Mouse (Mus musculus) hindbrain, embryonic 14.5 days (tissue): ENCODE results near the gene Ppa2. TPM values are rescaled to one million over a fixed set of nuclear protein-coding genes. Genes with fewer than 3 reads are reported as not detected.

Source experiments
- ATAC-seq: fragments of 200-750 bp; cut with Nextera tagmentation; 2 replicates; pipeline ENCODE4 v1.8.0; 2017; ENCODE audit warnings: moderate number of reproducible peaks, mild to moderate bottlenecking, moderate TSS enrichment, moderate library complexity; ENCODE audit not compliant: low FRiP score
- DNase-seq: peaks from one replicate; pipeline ENCODE4 v3.0.0-alpha.2; 2015; ENCODE audit warnings: low spot score
- H3K27ac ChIP-seq: fragments of 300-500 bp; sonication (generic); 2 replicates; pipeline ENCODE4 v1.5.1; 2014; ENCODE audit warnings: mild to moderate bottlenecking, moderate library complexity
- H3K27me3 ChIP-seq: fragments of 300-500 bp; sonication (generic); 2 replicates; pipeline ENCODE4 v1.6.1; 2014; ENCODE audit warnings: mild to moderate bottlenecking, low read length, mixed read lengths; ENCODE audit not compliant: control insufficient read depth, insufficient read depth
- H3K36me3 ChIP-seq: fragments of 300-500 bp; sonication (generic); replicated peaks from 2 replicates; pipeline ENCODE4 v1.6.1; 2014; ENCODE audit not compliant: control insufficient read depth, insufficient read depth
- H3K4me1 ChIP-seq: fragments of 300-500 bp; sonication (generic); replicated peaks from 2 replicates; pipeline ENCODE4 v1.6.1; 2014; ENCODE audit warnings: antibody characterized with exemption, low read length, mixed read lengths; ENCODE audit not compliant: control insufficient read depth, insufficient read depth
- H3K4me2 ChIP-seq: fragments of 300-500 bp; sonication (generic); replicated peaks from 2 replicates; pipeline ENCODE4 v1.6.1; 2014; ENCODE audit warnings: mild to moderate bottlenecking, moderate library complexity
- H3K4me3 ChIP-seq: fragments of 300-500 bp; sonication (generic); replicated peaks from 2 replicates; pipeline ENCODE4 v1.5.1; 2014; ENCODE audit warnings: mild to moderate bottlenecking, low read length
- H3K9ac ChIP-seq: fragments of 300-500 bp; sonication (generic); 2 replicates; pipeline ENCODE4 v1.6.1; 2014
- H3K9me3 ChIP-seq: fragments of 300-500 bp; sonication (generic); 2 replicates; pipeline ENCODE4 v1.6.1; 2016; ENCODE audit warnings: low read length; ENCODE audit not compliant: control insufficient read depth
- WGBS: fragments of 180-500 bp; shearing (Covaris S2); extraction: QIAGEN DNeasy Blood & Tissue Kit; methylation state at CpG from one replicate; pipeline ENCODE4 v1.1.7; 2014; 5-methylcytosine and 5-hydroxymethylcytosine counted together
- polyA plus RNA-seq: library from polyadenylated mRNA; unstranded; fragments of >200 nt; fragmentation: Nextera tagmentation; extraction: Ambion mirVana; gene quantifications from 2 replicates; pipeline ENCODE4 v1.2.1, GENCODE M21; 2014

The Ppa2 gene
- polyA plus RNA-seq, 1 experiment from 2014 or later, result 80.1 TPM

DNA sequence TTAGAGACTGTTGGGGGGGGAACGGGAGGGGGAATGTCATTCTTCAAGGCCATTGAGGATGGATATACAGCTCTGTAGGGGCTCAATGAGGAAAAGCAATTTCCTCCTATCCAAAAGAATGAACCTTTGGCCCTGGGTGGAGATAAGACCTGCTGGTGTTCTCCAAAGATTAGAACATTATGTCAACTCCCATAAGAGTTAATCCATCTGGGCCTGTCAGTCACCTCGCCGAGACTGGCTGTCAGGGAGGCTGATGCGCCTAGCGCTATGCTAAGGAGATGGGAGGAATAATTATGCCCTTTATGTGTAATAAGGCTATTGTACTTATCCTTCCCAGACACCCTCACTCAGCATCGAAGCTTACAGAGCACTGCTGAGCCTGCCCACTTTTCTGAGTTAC lies 2.9 kb downstream of the Ppa2 start:
- 55% methylated on average over 6 of the region's 6 CpGs for WGBS
- Histone ChIP-seq H3K9ac (no peak overlapping the region), H3K4me3 (no peak overlapping the region), H3K9me3 (no peaks in the 10 kb centered on the region), H3K4me1 (peaks cover 7% of the 10 kb centered on the region), H3K27ac (no peak overlapping the region), H3K36me3 (no peaks in the 10 kb centered on the region), H3K4me2 (no peak overlapping the region), H3K27me3 (no peaks in the 10 kb centered on the region)
- no peak for DNase-seq
- no peak for ATAC-seq

- WGBS, result 98% methylated on average over 3 of the region's 3 CpGs
- H3K27ac ChIP-seq, result no peak overlapping the region
- peaks cover 7% of the 10 kb centered on the region for H3K4me1 ChIP-seq
- H3K27me3 ChIP-seq, result no peaks in the 10 kb centered on the region
- no peak overlapping the region for H3K4me2 ChIP-seq
- DNase-seq, result no peak
- ATAC-seq, result no peak
- H3K36me3 ChIP-seq, result no peaks in the 10 kb centered on the region
- H3K9me3 ChIP-seq, result no peaks in the 10 kb centered on the region
- H3K4me3 ChIP-seq, result no peak overlapping the region
- H3K9ac ChIP-seq, result no peak overlapping the region
These were observed 3.7 kb downstream of the Ppa2 start for GRCm38 (mm10) chr3:133313491-133314199.

DNA sequence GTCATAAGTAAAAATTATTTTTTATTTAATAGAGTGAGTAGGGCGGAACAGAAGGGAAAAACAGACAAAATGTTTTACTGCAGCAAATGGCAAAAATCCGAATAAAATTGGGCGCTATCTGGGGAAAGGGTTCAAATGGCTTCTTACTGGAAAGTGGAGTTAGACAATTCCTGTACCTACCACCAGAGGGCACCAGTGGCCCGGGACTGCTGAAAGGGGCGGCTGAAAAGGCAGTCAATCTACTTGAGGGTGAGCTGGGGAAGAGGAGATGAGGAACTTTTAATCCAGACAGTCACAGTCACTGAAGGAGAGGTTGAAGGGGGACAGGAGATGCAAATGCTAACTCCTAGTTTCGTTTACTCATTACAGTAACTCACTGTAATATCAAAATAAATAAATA lies 4.6 kb downstream of the Ppa2 start:
- peaks cover 7% of the 10 kb centered on the region for H3K4me1 ChIP-seq
- no peak overlapping the region for H3K4me2 ChIP-seq
- ATAC-seq (no peak), DNase-seq (peak; percentile 81)
- no peak overlapping the region for H3K9ac ChIP-seq
- H3K27ac ChIP-seq, result no peak overlapping the region
- WGBS, result 38% methylated on average over 6 of the region's 6 CpGs
- H3K9me3 ChIP-seq, result no peaks in the 10 kb centered on the region
- no peaks in the 10 kb centered on the region for H3K36me3 ChIP-seq
- H3K4me3 ChIP-seq, result no peak overlapping the region
- no peaks in the 10 kb centered on the region for H3K27me3 ChIP-seq

GRCm38 (mm10) chr3:133315011-133315410 lies 5.1 kb downstream of the Ppa2 start:
- Histone ChIP-seq H3K4me3 (no peak overlapping the region), H3K4me2 (no peak overlapping the region), H3K27me3 (no peaks in the 10 kb centered on the region), H3K36me3 (no peaks in the 10 kb centered on the region), H3K9me3 (no peaks in the 10 kb centered on the region), H3K9ac (no peak overlapping the region), H3K4me1 (peaks cover 7% of the 10 kb centered on the region), H3K27ac (no peak overlapping the region)
- WGBS, result 96% methylated on average over 14 of the region's 14 CpGs
- no peak for ATAC-seq
- no peak for DNase-seq

DNA sequence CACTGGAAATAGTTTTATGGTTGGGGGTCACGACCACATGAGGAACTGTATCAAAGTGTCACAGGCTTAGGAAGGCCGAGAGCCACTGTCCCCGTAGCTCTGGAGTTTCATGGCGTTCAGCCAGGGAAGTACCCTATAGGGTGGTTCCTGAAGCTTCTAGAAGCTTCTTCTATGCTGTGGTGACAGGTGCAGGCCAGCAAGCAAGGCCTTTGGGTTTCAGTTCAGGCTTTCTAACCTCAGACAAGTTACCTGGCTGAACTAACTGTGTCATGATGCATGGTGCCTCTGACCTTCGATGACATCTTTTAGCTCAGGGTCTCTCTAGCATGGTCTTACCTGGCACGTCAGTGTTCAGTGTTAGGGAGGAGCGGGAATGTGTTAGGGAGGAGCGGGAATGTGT lies 5.7 kb downstream of the Ppa2 start:
- Histone ChIP-seq H3K36me3 (no peaks in the 10 kb centered on the region), H3K27ac (no peak overlapping the region), H3K4me3 (no peak overlapping the region), H3K4me1 (peaks cover 7% of the 10 kb centered on the region), H3K4me2 (no peak overlapping the region), H3K9ac (no peak overlapping the region), H3K9me3 (no peaks in the 10 kb centered on the region), H3K27me3 (no peaks in the 10 kb centered on the region)
- WGBS, result 96% methylated on average over 8 of the region's 8 CpGs
- ATAC-seq, result no peak
- no peak for DNase-seq

DNA sequence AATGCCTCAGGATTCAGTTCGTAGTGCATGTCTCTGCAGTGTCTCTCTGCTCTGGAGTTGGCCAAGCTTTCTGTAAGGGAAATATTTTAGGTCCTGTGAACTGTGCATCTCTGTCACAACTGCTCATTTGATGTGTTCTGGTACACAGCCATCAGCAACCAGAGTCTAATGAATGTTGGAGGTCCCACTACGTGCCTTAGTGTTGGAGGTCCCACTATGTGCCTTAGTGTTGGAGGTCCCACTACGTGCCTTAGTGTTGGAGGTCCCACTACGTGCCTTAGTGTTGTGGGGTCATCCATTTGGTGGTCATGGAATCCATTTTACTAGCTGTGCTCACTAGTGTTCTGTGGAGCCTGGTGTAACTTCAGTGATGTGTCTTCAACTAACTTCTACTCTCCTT lies 7.9 kb downstream of the Ppa2 start:
- Histone ChIP-seq H3K27ac (no peak overlapping the region), H3K4me3 (no peak overlapping the region), H3K4me1 (no peaks in the 10 kb centered on the region), H3K36me3 (no peaks in the 10 kb centered on the region), H3K27me3 (no peaks in the 10 kb centered on the region), H3K9me3 (no peaks in the 10 kb centered on the region), H3K4me2 (no peak overlapping the region), H3K9ac (no peak overlapping the region)
- no peak for ATAC-seq
- DNase-seq, result no peak
- WGBS, result 98% methylated on average over 4 of the region's 4 CpGs

- ATAC-seq (no peak), DNase-seq (no peak)
- H3K27ac ChIP-seq, result no peak overlapping the region
- H3K36me3 ChIP-seq, result no peaks in the 10 kb centered on the region
- no peak overlapping the region for H3K4me2 ChIP-seq
- no peak overlapping the region for H3K9ac ChIP-seq
- no peaks in the 10 kb centered on the region for H3K4me1 ChIP-seq
- no peak overlapping the region for H3K4me3 ChIP-seq
- H3K27me3 ChIP-seq, result no peaks in the 10 kb centered on the region
- 89% methylated on average over 15 of the region's 15 CpGs for WGBS
- H3K9me3 ChIP-seq, result no peaks in the 10 kb centered on the region
These were observed 8.7 kb downstream of the Ppa2 start for GRCm38 (mm10) chr3:133318596-133318995.

GRCm38 (mm10) chr3:133319795-133320194 lies 9.9 kb downstream of the Ppa2 start:
- H3K9me3 ChIP-seq, result no peaks in the 10 kb centered on the region
- 85% methylated on average over 7 of the region's 7 CpGs for WGBS
- H3K36me3 ChIP-seq, result no peaks in the 10 kb centered on the region; the same call in 1 of the 2 replicates
- no peak overlapping the region for H3K9ac ChIP-seq
- no peak overlapping the region for H3K4me3 ChIP-seq
- no peak overlapping the region for H3K27ac ChIP-seq
- DNase-seq, result no peak
- H3K4me1 ChIP-seq, result no peaks in the 10 kb centered on the region
- no peak for ATAC-seq
- H3K4me2 ChIP-seq, result no peak overlapping the region
- no peaks in the 10 kb centered on the region for H3K27me3 ChIP-seq

- no peak overlapping the region for H3K9ac ChIP-seq
- no peaks in the 10 kb centered on the region for H3K9me3 ChIP-seq
These were observed 10.4 kb downstream of the Ppa2 start for GRCm38 (mm10) chr3:133320313-133320712.

GRCm38 (mm10) chr3:133321928-133322327 lies 12.0 kb downstream of the Ppa2 start:
- Histone ChIP-seq H3K27me3 (no peaks in the 10 kb centered on the region), H3K4me1 (no peaks in the 10 kb centered on the region), H3K9me3 (no peaks in the 10 kb centered on the region), H3K9ac (no peak overlapping the region), H3K4me2 (no peak overlapping the region), H3K4me3 (no peak overlapping the region), H3K36me3 (no peaks in the 10 kb centered on the region; the same call in 1 of the 2 replicates), H3K27ac (no peak overlapping the region)
- ATAC-seq (peak; percentile 43; the same call in 1 of the 2 replicates), DNase-seq (no peak)
- 76% methylated on average over 10 of the region's 10 CpGs for WGBS

More at GRCm38 (mm10) chr3:133320313-133320712, 10.4 kb downstream of the Ppa2 start:
- H3K27me3 ChIP-seq, result no peaks in the 10 kb centered on the region
- no peak overlapping the region for H3K4me2 ChIP-seq
- ATAC-seq, result no peak
- H3K4me3 ChIP-seq, result no peak overlapping the region
- H3K27ac ChIP-seq, result no peak overlapping the region
- DNase-seq, result no peak
- WGBS, result 97% methylated on average over 6 of the region's 6 CpGs
- H3K36me3 ChIP-seq, result no peaks in the 10 kb centered on the region; the same call in 1 of the 2 replicates
- no peaks in the 10 kb centered on the region for H3K4me1 ChIP-seq
